Mouse (Mus musculus): ENCODE data around the gene Cadm1. TPM values are rescaled to one million over a fixed set of nuclear protein-coding genes. Genes with fewer than 3 reads are reported as not detected.

The Cadm1 gene
- polyA plus RNA-seq, 1 experiment, result 94.6 TPM

- DNase-seq (ENCODE audit: extremely low spot score in 1 of 2, low spot score in 1 of 2), result peak in 1 of 2 experiments; percentile 47
These were observed 129.6 kb downstream of the Cadm1 start for GRCm38 (mm10) chr9:47659366-47660090.

GRCm38 (mm10) chr9:47661611-47662010 lies 131.6 kb downstream of the Cadm1 start:
- no peak for DNase-seq (ENCODE audit: extremely low spot score in 1 of 2, low spot score in 1 of 2)

- no peak for DNase-seq (ENCODE audit: extremely low spot score in 1 of 2, low spot score in 1 of 2)
These were observed 139.2 kb downstream of the Cadm1 start for GRCm38 (mm10) chr9:47669206-47669605.

- no peak for DNase-seq (ENCODE audit: extremely low spot score in 1 of 2, low spot score in 1 of 2)
These were observed 141.6 kb downstream of the Cadm1 start for GRCm38 (mm10) chr9:47671617-47672016.

- DNase-seq (ENCODE audit: extremely low spot score in 1 of 2, low spot score in 1 of 2), result no peak
These were observed 145.1 kb downstream of the Cadm1 start for GRCm38 (mm10) chr9:47674766-47675713.

GRCm38 (mm10) chr9:47686881-47687280 lies 156.9 kb downstream of the Cadm1 start:
- DNase-seq (ENCODE audit: extremely low spot score in 1 of 2, low spot score in 1 of 2), result no peak

GRCm38 (mm10) chr9:47687604-47688003 lies 157.6 kb downstream of the Cadm1 start:
- no peak for DNase-seq (ENCODE audit: extremely low spot score in 1 of 2, low spot score in 1 of 2)

- DNase-seq (ENCODE audit: extremely low spot score in 1 of 2, low spot score in 1 of 2), result no peak
These were observed 158.3 kb downstream of the Cadm1 start for GRCm38 (mm10) chr9:47688297-47688696.

- no peak for DNase-seq (ENCODE audit: extremely low spot score in 1 of 2, low spot score in 1 of 2)
These were observed 162.9 kb downstream of the Cadm1 start for GRCm38 (mm10) chr9:47692911-47693310.

- peak in 1 of 2 experiments; percentile 91 for DNase-seq (ENCODE audit: extremely low spot score in 1 of 2, low spot score in 1 of 2)
These were observed 169.1 kb downstream of the Cadm1 start for GRCm38 (mm10) chr9:47699026-47699425.

GRCm38 (mm10) chr9:47700021-47700420 lies 170.0 kb downstream of the Cadm1 start:
- DNase-seq (ENCODE audit: extremely low spot score in 1 of 2, low spot score in 1 of 2), result no peak

- DNase-seq (ENCODE audit: extremely low spot score in 1 of 2, low spot score in 1 of 2), result no peak
These were observed 173.3 kb downstream of the Cadm1 start for GRCm38 (mm10) chr9:47703026-47703876.

- DNase-seq (ENCODE audit: extremely low spot score in 1 of 2, low spot score in 1 of 2), result no peak
These were observed 176.4 kb downstream of the Cadm1 start for GRCm38 (mm10) chr9:47706341-47706740.

GRCm38 (mm10) chr9:47707326-47707725 lies 177.4 kb downstream of the Cadm1 start:
- no peak for DNase-seq (ENCODE audit: extremely low spot score in 1 of 2, low spot score in 1 of 2)

GRCm38 (mm10) chr9:47708299-47708698 lies 178.3 kb downstream of the Cadm1 start:
- peak; percentile 66 to 92 for DNase-seq (ENCODE audit: extremely low spot score in 1 of 2, low spot score in 1 of 2)

- no peak for DNase-seq (ENCODE audit: extremely low spot score in 1 of 2, low spot score in 1 of 2)
These were observed 181.0 kb downstream of the Cadm1 start for GRCm38 (mm10) chr9:47710946-47711345.

GRCm38 (mm10) chr9:47714541-47714940 lies 184.6 kb downstream of the Cadm1 start:
- DNase-seq (ENCODE audit: extremely low spot score in 1 of 2, low spot score in 1 of 2), result no peak

- no peak for DNase-seq (ENCODE audit: extremely low spot score in 1 of 2, low spot score in 1 of 2)
These were observed 185.4 kb downstream of the Cadm1 start for GRCm38 (mm10) chr9:47715415-47715814.

GRCm38 (mm10) chr9:47716883-47717282 lies 186.9 kb downstream of the Cadm1 start:
- peak in 1 of 2 experiments; percentile 64 for DNase-seq (ENCODE audit: extremely low spot score in 1 of 2, low spot score in 1 of 2)

- DNase-seq (ENCODE audit: extremely low spot score in 1 of 2, low spot score in 1 of 2), result no peak
These were observed 197.6 kb downstream of the Cadm1 start for GRCm38 (mm10) chr9:47727611-47728010.

- peak in 1 of 2 experiments; percentile 74 for DNase-seq (ENCODE audit: extremely low spot score in 1 of 2, low spot score in 1 of 2)
These were observed 198.9 kb downstream of the Cadm1 start for GRCm38 (mm10) chr9:47728852-47729251.
